Mouse (Mus musculus) embryonic facial prominence, embryonic 10.5 days (tissue): Measurements from ENCODE around the gene Atp8a1. TPM values are rescaled to one million over a fixed set of nuclear protein-coding genes. Genes with fewer than 3 reads are reported as not detected.

Experiments used
- DNase-seq: peaks from one replicate; pipeline ENCODE4 v3.0.0-alpha.2; 2017; ENCODE audit warnings: low spot score
- H3K27ac ChIP-seq: fragments of 300-500 bp; sonication (generic); replicated peaks from 2 replicates; pipeline ENCODE4 v1.5.1; 2016; ENCODE audit warnings: mild to moderate bottlenecking
- H3K27me3 ChIP-seq: fragments of 300-500 bp; sonication (generic); replicated peaks from 2 replicates; pipeline ENCODE4 v1.6.1; 2016; ENCODE audit warnings: low read depth, mild to moderate bottlenecking; ENCODE audit not compliant: poor library complexity, severe bottlenecking
- H3K36me3 ChIP-seq: fragments of 300-500 bp; sonication (generic); replicated peaks from 2 replicates; pipeline ENCODE4 v1.6.1; 2016; ENCODE audit warnings: mild to moderate bottlenecking, moderate library complexity
- H3K4me1 ChIP-seq: fragments of 300-500 bp; sonication (generic); 2 replicates; pipeline ENCODE4 v1.6.1; 2016
- H3K4me3 ChIP-seq: fragments of 300-500 bp; sonication (generic); 2 replicates; pipeline ENCODE4 v1.5.1; 2016; ENCODE audit warnings: mild to moderate bottlenecking, moderate library complexity
- H3K9me3 ChIP-seq: fragments of 300-500 bp; sonication (generic); 2 replicates; pipeline ENCODE4 v1.6.1; 2016; ENCODE audit warnings: mild to moderate bottlenecking
- WGBS: fragments of 180-500 bp; shearing (Covaris S2); methylation state at CpG from one replicate; pipeline ENCODE4 v1.1.7; 2016; 5-methylcytosine and 5-hydroxymethylcytosine counted together
- polyA plus RNA-seq: library from polyadenylated mRNA; unstranded; fragments of >200 nt; fragmentation: Nextera tagmentation; extraction: Ambion mirVana; gene quantifications from 2 replicates; pipeline ENCODE4 v1.2.1, GENCODE M21; 2016

Atp8a1 gene
- polyA plus RNA-seq, 1 experiment from 2014 or later: 9.7 TPM

DNA sequence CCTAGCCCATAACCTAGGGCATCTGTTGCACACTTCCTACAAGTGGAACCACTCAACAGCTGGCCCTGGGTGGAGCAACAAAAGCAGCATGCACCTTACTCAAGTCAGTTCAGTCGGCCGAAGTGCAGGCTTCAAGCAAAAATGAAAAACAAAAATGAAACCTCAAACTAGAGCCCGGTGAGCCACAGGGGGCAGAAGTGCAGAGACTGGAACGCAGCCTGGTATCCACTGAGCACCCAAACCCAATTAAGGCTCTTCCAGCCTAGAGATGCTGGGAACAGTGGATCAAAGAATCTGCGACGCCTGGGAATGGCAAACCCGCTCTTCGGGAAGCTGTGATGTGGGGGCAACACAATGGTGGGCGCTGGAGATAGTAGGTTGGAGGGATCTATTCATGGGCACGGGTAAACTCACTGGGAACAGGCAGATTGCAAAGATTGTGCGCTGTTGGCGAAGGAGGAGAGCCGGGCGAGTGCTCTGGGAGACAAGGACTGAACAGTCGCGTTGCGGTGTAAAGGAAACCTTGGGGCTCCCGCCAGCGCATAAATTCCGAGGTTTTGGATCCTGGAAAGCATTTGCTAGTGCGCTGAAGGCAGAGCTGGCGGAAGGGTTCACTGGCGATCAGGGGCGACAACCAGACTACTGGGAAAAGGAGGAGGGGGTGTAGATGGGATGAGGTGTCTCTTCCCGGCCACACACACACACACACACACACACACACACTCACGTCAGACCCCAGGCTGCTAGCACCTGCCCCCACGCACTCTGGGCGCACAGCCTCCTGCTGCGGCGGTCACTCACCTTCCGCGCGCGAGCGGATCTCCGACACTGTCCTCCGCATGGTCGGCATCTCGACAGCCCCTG is 641 bp downstream of the Atp8a1 start:
- peak overlapping the region; percentile 90 for H3K27ac ChIP-seq
- peak overlapping the region; percentile 91 for H3K4me3 ChIP-seq
- H3K9me3 ChIP-seq: no peaks in the 10 kb centered on the region
- WGBS: under 1% methylated on average over 39 of the region's 39 CpGs
- no peaks in the 10 kb centered on the region for H3K36me3 ChIP-seq
- H3K4me1 ChIP-seq: peaks cover 49% of the 10 kb centered on the region
- H3K27me3 ChIP-seq: peaks cover 12% of the 10 kb centered on the region
- peak; percentile 34 for DNase-seq

DNA sequence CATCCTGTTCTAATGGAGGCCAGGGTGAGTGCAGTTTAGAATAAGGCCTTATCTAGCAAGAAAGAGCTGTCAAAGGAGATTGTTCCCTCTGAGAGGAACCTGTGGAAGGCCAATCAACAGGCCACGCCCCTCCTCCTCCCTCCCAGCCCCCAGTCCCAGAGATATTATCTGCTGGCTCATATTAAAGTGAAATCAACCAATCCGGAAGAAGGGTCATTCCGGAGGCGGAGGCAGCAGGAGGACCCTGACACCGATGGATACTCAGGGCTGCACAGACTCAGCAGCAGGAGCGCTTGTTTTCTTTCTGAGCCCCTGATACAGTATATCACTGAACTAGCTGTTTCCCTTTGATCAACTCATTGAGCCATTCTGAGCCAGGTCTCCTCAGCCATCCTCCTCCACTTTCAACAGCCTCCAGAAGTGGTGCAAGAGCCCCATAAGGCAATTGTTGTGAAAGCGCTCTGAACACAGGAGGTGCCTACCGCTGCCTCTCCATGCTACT is 2.0 kb downstream of the Atp8a1 start:
- DNase-seq: peak; percentile 67
- Histone ChIP-seq H3K36me3 (no peaks in the 10 kb centered on the region), H3K4me1 (peaks cover 51% of the 10 kb centered on the region), H3K27me3 (peaks cover 12% of the 10 kb centered on the region), H3K27ac (no peak overlapping the region), H3K9me3 (no peaks in the 10 kb centered on the region), H3K4me3 (peak overlapping the region; percentile 91)
- 30% methylated on average over 8 of the region's 8 CpGs for WGBS

DNA sequence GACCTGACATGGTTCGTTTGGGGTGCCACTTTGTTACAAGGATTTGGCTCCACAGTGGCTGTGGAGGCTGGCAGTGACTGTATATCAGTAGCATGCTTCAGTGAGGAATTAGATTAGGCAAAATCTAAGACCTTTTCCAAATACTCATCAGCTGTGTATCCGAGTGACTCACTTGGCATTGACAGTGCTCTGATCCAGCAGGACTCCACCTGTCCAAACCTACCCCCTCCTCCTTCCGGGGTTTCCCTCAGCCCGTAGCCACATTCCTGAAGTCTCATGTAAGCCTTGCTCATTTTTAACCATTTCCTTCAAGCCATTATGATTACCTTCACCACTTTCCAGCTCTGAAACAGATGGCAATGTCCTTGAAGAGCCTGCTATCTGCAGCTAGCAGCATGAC is 3.2 kb downstream of the Atp8a1 start:
- Histone ChIP-seq H3K9me3 (no peaks in the 10 kb centered on the region), H3K4me1 (peaks cover 51% of the 10 kb centered on the region), H3K27me3 (peaks cover 12% of the 10 kb centered on the region), H3K36me3 (no peaks in the 10 kb centered on the region), H3K4me3 (no peak overlapping the region), H3K27ac (no peak overlapping the region)
- peak; percentile 6 for DNase-seq
- 72% methylated on average over 4 of the region's 4 CpGs for WGBS

DNA sequence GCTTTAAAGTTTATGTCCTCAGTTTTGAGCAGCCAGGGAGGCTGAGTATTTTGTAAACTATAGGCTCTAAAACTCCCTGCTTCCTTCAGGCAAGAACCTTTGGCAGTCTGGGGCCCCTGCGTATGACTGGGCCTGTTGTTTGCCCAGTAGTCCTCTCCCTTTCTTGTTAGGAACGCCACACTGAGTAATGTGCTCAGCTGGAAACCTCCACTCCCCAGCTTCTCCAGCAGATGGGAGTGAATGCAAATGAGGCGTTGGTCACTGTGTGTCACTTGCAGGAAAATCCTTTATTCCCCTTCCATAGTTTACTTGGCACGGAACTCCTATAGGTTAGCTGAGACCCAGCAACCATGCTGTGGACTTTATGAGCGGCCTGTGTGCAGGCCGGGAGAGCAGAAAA is 4.9 kb downstream of the Atp8a1 start:
- H3K4me3 ChIP-seq: no peak overlapping the region
- 43% methylated on average over 6 of the region's 6 CpGs for WGBS
- H3K27me3 ChIP-seq: peaks cover 12% of the 10 kb centered on the region
- DNase-seq: no peak
- H3K9me3 ChIP-seq: no peaks in the 10 kb centered on the region
- no peak overlapping the region for H3K27ac ChIP-seq
- peaks cover 42% of the 10 kb centered on the region for H3K4me1 ChIP-seq
- H3K36me3 ChIP-seq: no peaks in the 10 kb centered on the region

DNA sequence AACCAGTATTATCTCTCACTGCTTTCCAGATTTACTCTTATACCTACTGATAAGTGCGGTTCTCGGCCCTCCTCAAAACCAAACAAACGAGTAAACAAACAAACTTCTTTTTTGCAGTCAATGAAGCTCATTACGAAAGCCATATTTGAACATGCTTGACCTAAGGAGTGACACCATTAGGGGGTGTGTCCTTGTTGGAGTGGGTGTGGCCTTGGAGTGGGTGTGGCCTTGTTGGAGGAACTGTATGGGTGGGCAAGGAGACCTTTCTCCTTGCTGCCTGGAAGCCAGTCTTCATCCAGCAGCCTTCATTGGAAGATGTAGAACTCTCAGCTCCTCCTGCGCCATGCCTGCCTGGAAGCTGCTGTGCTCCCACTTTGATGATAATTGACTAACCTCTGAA is 13.4 kb downstream of the Atp8a1 start:
- Histone ChIP-seq H3K27ac (no peak overlapping the region), H3K36me3 (no peaks in the 10 kb centered on the region), H3K27me3 (no peaks in the 10 kb centered on the region), H3K4me3 (no peak overlapping the region), H3K9me3 (no peaks in the 10 kb centered on the region), H3K4me1 (peaks cover 5% of the 10 kb centered on the region; the same call in 1 of the 2 replicates)
- peak; percentile 4 for DNase-seq
- 93% methylated on average over 5 of the region's 5 CpGs for WGBS

DNA sequence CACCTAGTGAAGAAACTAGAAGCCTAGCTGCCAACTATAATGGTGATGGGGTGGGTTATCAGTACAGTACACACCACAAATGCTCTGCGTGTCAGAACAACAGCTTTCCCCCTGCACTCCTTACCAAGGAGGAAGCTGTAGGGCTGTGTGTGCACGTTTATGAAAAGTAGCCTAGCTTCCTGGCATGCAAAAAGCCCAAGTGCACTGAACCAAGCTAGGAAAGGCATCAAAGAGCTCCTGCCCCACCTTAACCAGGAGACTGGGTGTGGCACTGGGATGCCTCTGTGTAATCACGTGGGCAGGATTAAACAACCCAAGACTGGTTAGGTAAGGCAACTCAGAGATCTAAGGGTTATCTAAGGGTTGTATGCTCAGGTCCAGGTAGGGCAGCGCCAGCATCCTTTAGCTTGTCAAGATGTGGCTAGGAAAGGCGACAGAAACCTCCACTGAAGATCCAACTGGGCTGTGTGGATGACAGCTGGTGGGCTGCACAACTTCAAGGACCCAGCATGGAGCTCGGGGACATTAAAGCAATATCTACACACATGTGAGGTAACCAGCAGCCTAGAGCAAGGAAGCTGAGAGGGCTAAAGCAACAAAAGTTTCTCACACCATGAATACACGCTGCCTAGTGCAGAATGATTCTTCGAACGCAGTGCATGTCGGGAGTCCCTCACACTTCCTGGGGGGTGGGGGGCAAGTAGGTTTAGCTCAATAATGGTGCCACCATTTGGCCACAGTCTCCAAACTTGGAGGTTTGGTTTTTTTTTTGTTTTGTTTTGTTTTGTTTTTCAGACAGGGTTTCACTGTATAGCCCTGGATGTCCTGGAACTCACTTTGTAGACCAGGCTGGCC is 15.7 kb downstream of the Atp8a1 start:
- DNase-seq: no peak
- WGBS: 85% methylated on average over 10 of the region's 10 CpGs
- peaks cover 5% of the 10 kb centered on the region; the same call in 1 of the 2 replicates for H3K4me1 ChIP-seq

DNA sequence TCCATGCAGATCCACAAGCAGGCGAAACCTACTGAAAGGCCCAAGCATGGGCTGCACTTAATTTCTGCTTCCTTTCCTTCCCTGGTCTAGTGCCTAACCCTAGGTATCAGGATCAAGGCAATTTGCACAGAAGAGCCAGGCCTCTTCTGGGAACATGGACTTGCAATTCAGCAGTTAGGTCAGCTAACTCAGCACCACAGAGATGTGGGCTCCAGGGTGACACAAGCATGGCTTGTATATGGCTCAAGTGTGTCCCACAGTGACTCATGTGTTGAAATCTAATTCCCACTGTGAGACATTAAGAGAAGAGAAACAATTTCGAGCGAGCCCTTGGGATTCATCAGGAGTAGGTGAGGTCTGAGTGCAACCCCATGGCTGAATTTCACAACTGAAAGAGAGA is 18.9 kb downstream of the Atp8a1 start:
- H3K4me1 ChIP-seq: peaks cover 9% of the 10 kb centered on the region; the same call in 1 of the 2 replicates
- no peak overlapping the region for H3K27ac ChIP-seq
- 98% methylated on average over 3 of the region's 3 CpGs for WGBS
- H3K9me3 ChIP-seq: no peaks in the 10 kb centered on the region
- no peaks in the 10 kb centered on the region for H3K27me3 ChIP-seq
- H3K36me3 ChIP-seq: no peaks in the 10 kb centered on the region
- DNase-seq: peak; percentile 2
- no peak overlapping the region for H3K4me3 ChIP-seq

More for the DNA sequence above, 15.7 kb downstream of the Atp8a1 start:
- H3K9me3 ChIP-seq: no peaks in the 10 kb centered on the region
- no peaks in the 10 kb centered on the region for H3K27me3 ChIP-seq
- no peak overlapping the region for H3K27ac ChIP-seq
- H3K36me3 ChIP-seq: no peaks in the 10 kb centered on the region
- no peak overlapping the region for H3K4me3 ChIP-seq

DNA sequence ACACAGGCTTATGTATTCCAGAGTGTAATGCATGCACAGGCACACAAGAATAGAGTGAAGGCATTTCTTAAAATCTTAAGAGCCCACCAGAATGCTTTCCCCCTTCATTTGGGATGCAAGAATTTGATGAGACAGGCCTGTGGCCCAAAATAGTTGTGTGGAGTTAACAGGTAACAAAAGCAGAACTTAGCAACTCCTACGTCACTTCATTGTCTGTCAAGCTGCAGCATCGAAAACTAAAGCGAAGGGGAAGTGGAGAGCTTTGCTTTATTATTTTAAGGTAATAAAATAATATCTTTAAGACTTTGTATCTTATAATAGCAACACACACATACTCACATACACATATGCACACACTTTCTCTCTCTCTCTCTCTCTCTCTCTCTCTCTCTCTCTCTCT is 20.3 kb downstream of the Atp8a1 start:
- 94% methylated on average over 3 of the region's 3 CpGs for WGBS
- peaks cover 3% of the 10 kb centered on the region; the same call in 1 of the 2 replicates for H3K4me1 ChIP-seq
- no peaks in the 10 kb centered on the region for H3K36me3 ChIP-seq
- DNase-seq: peak; percentile 3
- no peak overlapping the region for H3K4me3 ChIP-seq
- H3K9me3 ChIP-seq: no peaks in the 10 kb centered on the region
- H3K27ac ChIP-seq: no peak overlapping the region
- H3K27me3 ChIP-seq: no peaks in the 10 kb centered on the region

DNA sequence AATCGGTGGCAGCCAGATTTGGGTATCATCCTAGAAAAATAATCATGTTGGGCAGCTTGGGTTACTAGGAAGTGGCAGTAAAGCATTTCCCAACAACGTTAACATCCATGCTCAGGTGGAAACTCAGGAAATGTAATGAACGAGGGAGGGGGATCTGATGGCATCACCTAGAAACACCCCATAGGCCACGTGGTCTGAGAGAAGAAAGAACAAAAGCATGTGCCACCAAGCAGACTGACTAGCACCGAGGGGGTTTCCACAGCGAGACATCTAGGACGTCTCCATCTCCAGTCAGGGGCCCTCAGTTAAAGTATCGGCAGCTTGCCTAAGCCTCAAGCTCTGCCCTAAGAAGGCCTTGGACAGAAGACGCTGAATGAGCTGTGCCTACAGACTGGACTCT is 21.0 kb downstream of the Atp8a1 start:
- Histone ChIP-seq H3K4me3 (no peak overlapping the region), H3K9me3 (no peaks in the 10 kb centered on the region), H3K27ac (no peak overlapping the region), H3K4me1 (peaks cover 3% of the 10 kb centered on the region; the same call in 1 of the 2 replicates), H3K36me3 (no peaks in the 10 kb centered on the region), H3K27me3 (no peaks in the 10 kb centered on the region)
- DNase-seq: no peak
- 88% methylated on average over 9 of the region's 9 CpGs for WGBS

DNA sequence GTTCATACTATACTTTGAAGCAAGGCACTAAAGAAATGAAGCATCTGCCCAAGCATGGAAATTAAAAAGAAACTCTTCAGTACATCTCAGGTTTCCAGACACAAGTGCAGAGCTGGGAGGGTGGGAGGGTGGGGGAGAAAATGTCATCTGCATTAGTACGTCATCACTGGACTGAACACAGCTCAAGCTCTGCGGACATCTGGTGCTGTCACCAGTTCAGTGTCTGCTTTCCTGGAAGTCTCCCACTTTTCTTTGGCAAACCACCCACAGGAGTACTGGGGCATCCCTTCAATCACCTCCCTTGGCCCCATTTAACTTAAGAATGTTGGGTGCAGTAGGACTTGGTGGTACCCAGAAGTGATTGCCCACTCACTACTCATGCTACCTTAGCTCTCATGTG is 22.6 kb downstream of the Atp8a1 start:
- H3K9me3 ChIP-seq: no peaks in the 10 kb centered on the region
- H3K4me3 ChIP-seq: no peak overlapping the region
- H3K36me3 ChIP-seq: no peaks in the 10 kb centered on the region
- 86% methylated on average over 2 of the region's 2 CpGs for WGBS
- H3K4me1 ChIP-seq: peaks cover 3% of the 10 kb centered on the region; the same call in 1 of the 2 replicates
- no peak overlapping the region for H3K27ac ChIP-seq
- peak; percentile 3 for DNase-seq
- no peaks in the 10 kb centered on the region for H3K27me3 ChIP-seq

DNA sequence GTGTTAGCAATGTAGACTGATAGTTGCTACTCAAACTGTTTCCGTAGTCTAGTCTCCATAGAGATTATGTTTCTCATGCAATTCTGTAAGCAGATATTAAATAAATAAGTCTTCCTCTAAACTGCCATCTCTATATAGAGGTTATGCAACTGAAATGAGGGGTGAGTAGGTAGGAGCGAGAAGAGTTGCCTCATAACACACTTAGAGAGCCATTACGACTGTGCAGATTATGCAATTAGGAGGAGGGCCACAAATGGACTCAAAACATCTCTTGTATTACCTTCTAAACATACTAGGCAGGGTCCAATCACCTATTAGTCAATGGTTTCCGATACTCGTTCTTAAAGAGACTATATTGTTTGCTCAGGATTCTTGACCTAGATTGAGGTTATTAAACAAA is 23.5 kb downstream of the Atp8a1 start:
- peak; percentile 3 for DNase-seq
- H3K4me3 ChIP-seq: no peak overlapping the region
- no peak overlapping the region for H3K27ac ChIP-seq
- H3K27me3 ChIP-seq: no peaks in the 10 kb centered on the region
- WGBS: 82% methylated on average over 5 of the region's 5 CpGs
- H3K4me1 ChIP-seq: peaks cover 3% of the 10 kb centered on the region; the same call in 1 of the 2 replicates
- H3K36me3 ChIP-seq: no peaks in the 10 kb centered on the region
- no peaks in the 10 kb centered on the region for H3K9me3 ChIP-seq

DNA sequence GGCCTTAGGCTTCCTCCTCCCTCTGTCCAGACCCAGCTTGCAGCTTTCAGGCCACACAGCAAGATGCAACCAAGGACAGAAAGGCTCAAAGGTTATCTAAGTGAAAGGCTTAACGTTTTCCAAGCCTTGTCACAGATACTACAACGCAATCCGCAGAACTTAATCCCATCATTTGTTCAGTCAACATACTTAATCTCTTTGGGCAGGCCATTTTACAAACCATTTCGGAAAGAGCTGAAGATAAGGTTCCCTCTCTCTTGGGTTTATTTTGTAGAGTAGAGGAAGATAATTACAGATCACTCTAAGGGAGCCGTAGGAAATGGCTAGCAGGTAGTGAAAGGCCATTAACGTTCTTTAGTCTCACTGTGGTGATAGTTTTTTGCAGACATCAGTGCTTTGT is 24.6 kb downstream of the Atp8a1 start:
- Histone ChIP-seq H3K27me3 (no peaks in the 10 kb centered on the region), H3K9me3 (no peaks in the 10 kb centered on the region), H3K27ac (no peak overlapping the region), H3K4me1 (peaks cover 3% of the 10 kb centered on the region; the same call in 1 of the 2 replicates), H3K4me3 (no peak overlapping the region), H3K36me3 (no peaks in the 10 kb centered on the region)
- WGBS: 69% methylated on average over 6 of the region's 6 CpGs
- no peak for DNase-seq
